Mouse (Mus musculus): ENCODE measurements around the gene 5430419D17Rik.

Gene 5430419D17Rik

DNA sequence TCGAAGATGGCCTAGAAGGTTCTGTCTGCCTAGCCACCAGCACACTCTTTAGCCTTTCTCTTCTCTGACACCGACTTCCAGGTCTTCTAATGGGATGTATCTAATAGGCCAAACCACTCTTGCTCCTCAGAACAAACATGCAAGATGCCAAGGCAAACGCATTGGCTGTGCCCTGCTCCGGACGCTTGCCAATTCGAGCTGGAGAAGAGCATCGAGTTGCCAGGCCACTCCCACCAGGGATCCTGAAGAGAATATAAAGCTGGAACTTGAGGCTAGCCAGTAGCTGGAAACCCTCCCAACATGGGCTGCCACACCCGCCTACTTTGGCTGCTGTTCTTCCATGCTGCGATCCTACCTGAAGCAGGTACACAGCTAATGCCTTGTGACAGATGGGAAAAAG is at the start of gene 5430419D17Rik:
Gene 5430419D17Rik (plus strand): TSS at position 282 of the 400 bp plus-strand sequence.
- no peak for DNase-seq

GRCm38 (mm10) chr7:131130021-131130420 is 44.2 kb upstream of the 5430419D17Rik start:
- DNase-seq: no peak

GRCm38 (mm10) chr7:131133181-131133580 is 41.0 kb upstream of the 5430419D17Rik start:
- no peak for DNase-seq

GRCm38 (mm10) chr7:131146214-131146613 is 28.0 kb upstream of the 5430419D17Rik start, which contains the start of gene 4933402N03Rik:
Gene 4933402N03Rik, minus strand, starts transcription at chr7:131146314.
- DNase-seq: no peak

DNA sequence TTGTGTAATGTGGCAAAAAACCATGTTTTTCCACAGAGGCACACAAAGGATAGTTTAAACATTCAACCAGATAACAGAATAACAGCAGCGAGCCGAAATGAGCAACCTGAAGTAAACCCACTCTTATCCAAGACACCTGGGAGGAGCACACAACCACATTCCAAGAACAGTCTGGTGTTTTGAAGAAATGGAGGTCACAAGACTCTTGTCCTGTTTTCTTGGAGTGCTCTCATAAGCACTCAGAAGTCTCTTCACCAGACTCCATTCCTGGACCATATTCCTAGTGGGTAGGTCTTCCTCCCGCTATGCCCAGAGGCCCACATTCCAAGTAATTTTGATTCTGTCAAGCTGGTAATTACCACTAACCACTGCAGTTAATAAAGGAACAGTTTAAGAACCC is 24.0 kb upstream of the 5430419D17Rik start:
- DNase-seq: no peak

DNA sequence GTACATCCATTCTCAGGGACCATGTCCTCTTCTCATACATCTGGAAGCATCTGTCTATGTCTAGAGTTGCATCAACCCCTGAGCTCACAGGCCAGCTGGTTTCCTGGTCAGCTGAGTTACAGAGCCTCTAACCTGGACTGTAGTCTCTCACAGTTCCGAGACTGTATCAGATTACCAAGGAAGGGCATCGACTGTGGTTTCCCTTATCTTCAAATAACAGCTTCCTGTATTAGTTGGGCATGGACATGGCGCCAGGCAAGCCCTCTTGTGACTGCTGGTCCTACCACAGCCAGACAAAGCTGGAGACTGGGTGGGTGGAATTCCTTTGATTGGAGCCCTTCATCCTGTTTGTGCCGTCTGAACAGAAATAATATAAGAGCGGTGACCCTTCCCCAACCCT is 21.2 kb upstream of the 5430419D17Rik start:
- DNase-seq: no peak

- DNase-seq: no peak
These were observed 12.0 kb upstream of the 5430419D17Rik start for GRCm38 (mm10) chr7:131162251-131162650.

DNA sequence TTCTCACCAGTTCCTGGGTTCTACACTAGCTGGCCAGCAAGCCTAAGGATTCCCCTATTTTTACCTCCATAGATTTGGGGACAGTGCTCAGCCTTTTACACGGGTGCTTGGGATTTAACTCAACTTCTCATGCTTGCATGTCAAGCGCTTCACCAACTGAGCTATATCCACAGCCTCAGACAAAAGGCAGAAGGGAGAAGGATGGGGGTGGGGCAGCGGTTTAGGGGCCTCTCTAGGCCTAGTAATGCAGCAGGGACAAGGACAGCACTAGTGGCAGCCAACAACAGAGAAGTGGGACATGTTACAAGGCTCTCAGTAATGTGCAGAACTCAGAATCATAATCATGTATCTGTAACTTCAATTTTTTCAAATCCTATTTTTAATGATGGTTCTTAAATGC is 6.4 kb upstream of the 5430419D17Rik start:
- no peak for DNase-seq

- no peak for DNase-seq
These were observed 5.1 kb upstream of the 5430419D17Rik start for GRCm38 (mm10) chr7:131169099-131169498.

DNA sequence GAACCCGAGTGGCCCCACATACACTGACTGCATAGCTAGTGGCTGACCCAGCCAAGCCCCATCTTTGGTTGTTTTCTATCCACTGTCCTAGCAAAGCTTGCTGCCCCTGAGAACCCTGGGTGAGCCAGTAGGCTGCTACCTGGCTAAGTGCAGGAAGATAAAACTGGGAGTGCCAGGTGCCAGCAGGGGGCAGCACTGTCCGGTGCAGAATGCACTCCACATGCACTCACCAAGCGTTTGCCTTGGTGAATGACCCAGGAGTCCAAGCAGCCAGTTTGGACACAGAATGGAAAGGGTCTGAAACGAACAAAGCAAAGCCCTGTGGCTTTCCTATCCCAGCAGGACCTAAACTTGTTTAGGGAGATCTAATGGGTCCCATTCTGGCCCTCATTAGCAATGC is 8.5 kb downstream of the 5430419D17Rik start:
- DNase-seq: peak; percentile 48

- no peak for DNase-seq
These were observed 10.1 kb downstream of the 5430419D17Rik start for GRCm38 (mm10) chr7:131184339-131184738.

DNA sequence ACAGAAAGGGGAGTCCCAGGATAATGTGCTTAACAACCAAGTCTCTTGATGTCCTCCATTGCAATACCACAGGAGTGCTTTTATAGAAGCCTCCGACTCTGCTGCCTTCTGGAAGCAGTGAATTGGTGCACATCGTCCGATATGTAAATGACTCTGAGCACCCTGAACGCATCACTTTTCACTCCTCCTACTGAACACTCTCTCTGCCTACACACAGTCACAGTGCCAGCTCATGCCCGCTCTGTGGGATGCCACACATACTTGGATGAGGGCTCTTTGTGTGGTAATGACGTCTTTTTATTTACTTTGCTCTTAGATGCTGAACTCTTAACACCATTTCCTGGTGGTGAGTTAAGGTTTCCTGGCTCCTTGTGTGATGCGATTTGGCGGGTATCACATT is 12.8 kb downstream of the 5430419D17Rik start:
- DNase-seq: no peak

DNA sequence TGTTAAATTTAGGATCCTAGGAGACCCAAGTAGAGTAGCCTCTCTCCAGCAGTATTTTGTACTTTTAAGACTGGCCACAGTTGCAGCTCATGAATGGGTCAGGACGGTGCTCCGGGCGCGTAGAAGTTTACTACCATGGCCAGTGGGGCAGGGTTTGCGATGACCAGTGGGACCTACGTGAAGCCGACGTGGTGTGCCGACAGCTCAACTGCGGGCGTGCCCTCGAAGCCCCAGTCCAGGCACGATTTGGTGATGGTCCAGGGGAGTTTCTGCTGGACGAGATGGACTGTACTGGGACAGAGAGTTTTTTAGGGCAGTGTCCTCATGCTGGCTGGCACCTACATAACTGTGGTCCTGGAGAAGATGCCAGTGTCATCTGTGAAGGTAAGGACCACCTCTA is 13.8 kb downstream of the 5430419D17Rik start:
- no peak for DNase-seq

DNA sequence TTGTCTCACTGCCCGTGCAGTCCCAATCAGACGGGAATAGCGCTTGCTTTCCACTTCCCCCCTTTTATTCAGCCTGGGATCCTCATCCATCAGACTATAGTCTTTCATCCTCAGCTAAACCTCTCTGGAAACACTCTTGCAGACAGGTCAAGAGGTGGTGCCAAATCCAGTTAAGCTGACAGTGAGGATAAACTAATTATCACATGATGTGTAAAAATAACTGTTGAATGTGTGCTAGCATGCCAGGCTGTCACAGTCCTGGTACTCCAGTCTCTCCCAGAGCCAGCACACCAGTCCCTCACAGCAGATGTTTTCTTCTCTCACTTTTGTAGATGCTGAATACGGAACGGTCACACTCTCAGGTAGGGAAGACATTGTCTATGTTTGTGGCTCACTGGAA is 48.9 kb downstream of the 5430419D17Rik start:
- DNase-seq: no peak

DNA sequence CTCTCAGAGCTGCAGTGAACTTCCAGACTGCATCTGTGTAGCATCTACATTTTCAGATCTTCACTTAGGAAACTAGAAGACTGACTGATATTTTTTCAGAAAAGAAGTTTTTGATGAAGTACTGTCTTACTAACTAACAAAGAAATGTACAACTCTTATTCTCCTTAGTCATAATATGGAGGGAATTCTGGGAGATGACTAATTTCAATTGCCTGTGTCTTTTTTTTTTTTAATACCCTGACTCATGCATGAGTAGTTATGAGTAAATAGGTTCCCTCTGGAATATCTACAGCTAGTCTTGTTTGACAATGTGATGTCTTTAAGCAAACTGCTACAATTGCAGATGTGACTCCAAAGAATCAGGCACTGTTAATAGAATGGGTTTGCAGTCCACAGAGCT is 61.9 kb downstream of the 5430419D17Rik start:
- no peak for DNase-seq

DNA sequence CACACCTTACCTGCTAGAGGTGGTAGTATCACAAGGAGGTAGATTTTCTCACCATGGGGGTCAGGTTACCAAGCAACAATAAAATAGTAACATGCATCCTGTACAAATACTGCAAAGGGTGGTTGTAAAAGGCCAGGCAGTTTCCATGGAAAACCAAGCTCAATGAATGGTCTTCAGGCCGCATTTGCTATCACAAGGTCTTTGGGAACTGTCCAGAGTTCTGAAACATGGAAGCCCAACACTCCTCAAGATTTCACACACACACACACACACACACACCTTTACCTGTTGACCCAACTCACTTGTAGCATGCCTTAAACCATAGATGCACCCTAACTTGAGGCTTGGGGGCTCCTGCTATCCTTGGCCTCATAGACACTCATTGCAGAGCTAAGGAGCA is 70.8 kb downstream of the 5430419D17Rik start:
- DNase-seq: no peak

GRCm38 (mm10) chr7:131256841-131257240 is 82.6 kb downstream of the 5430419D17Rik start:
- DNase-seq: no peak

GRCm38 (mm10) chr7:131257309-131257708 is 83.1 kb downstream of the 5430419D17Rik start:
- no peak for DNase-seq

DNA sequence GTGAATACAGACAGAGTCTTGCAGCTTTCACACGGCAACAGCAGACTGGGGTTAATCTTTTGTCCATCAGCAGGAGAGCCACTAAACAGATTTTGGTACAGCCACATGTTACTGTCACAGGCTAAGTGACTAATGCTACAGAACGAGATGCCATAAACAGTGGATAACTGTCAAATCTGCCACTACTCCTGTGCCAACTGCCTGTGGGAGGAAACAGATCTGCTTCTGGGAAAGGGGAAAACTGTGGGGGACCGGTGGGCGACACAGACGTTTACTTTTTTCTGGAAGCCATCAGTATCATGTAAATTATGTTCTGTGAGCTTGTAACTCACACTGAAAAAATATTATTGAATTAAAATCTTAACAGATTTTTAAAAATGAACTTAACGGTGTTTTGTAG is 86.7 kb downstream of the 5430419D17Rik start:
- no peak for DNase-seq

GRCm38 (mm10) chr7:131264251-131264650 is 90.0 kb downstream of the 5430419D17Rik start:
- DNase-seq: no peak

- no peak for DNase-seq
These were observed 91.6 kb downstream of the 5430419D17Rik start for GRCm38 (mm10) chr7:131265851-131266250.

- peak; percentile 14 for DNase-seq
These were observed 122.9 kb downstream of the 5430419D17Rik start for GRCm38 (mm10) chr7:131297151-131297550.

DNA sequence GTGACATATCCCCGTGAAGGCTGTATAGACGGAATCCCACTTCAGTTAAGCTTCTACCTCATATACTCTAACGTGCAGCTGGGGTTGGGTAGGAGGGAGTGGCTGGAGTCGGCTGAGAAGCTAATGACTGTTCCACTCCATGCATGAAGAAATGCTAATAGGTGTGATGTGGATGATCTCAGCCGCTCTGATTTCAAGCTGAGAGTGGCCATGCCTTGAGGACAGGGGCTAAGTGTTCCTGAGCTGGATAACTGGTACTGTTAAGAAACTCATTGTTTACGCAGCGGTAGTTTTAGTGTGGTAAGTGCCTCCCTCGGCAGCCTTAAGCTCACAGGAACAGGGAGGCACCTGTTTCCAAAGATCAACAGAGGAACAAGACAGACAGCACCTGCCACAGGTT is 129.1 kb downstream of the 5430419D17Rik start:
- no peak for DNase-seq

GRCm38 (mm10) chr7:131306733-131307132 is 132.5 kb downstream of the 5430419D17Rik start:
- no peak for DNase-seq

- no peak for DNase-seq
These were observed 140.3 kb downstream of the 5430419D17Rik start for GRCm38 (mm10) chr7:131314493-131314892.

GRCm38 (mm10) chr7:131317587-131317986 is 143.4 kb downstream of the 5430419D17Rik start:
- no peak for DNase-seq
